Mouse (Mus musculus): ENCODE results near the gene Rpl11.
"Not testable (repeated sequence)": the region's sequence is repeated elsewhere in the genome, so short reads cannot be mapped to it uniquely, and the experiment has no call there.

Rpl11 gene

DNA sequence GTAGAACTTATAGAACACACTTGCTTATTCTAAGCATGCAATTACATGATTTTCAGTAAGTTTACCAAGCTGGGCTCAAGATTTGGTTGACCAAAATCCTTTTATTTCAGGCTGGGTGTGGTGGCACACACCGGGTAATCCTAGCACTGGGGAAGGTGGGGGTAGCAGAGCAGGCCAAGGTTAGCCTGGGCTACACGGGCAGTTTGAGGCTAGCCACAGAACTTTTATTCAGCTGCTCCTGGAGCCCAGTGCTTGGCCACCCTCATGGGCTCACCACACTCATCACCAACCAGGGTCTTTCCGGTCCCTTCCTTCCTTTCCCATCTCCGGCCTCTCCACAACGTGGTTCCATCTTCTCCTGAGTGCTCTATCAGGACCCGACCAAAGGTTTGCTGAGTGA, 17.4 kb upstream of the Rpl11 start:
- no peak for DNase-seq (ENCODE audit: low spot score in 2 of 2)

DNA sequence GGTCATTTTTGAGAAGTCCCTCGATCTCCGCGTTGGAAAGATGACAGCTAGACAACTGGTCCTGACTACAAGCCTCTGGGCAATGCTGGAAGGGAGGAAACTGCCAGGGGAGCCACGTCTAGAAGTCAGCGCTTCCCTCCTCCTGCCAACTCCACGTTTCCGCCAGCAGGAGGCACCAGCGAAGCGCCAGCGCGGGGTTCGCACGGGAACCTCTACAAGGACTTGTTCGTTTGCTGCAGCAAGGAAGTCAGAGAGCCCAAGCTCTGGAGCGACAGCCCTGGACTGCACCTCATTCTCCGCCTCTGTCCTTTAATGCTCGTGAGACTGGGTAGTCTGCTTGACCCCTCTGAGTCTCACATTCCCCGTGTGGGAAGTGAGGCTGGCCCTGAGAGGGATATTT, 16.7 kb upstream of the Rpl11 start:
- peak; percentile 73 to 88 for DNase-seq (ENCODE audit: low spot score in 2 of 2)

DNA sequence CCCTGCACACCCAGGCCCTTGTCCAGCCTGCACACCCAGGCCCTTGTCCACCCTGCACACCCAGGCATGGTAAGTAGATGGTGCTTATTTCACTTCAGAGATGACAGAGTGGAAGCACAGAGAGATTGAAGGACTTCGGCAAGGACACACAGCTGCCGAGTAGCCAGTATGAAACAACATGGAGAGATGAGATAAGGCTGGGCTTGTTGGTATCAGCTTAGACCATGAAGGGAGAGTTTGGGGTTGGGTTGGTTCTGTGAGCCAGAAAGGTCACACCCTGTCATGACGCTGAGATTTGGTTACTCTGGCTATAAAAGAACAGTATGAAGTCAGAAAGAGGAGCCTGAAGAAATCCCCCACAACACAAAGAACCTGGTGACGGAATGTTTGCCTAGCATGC, 16.1 kb upstream of the Rpl11 start:
- DNase-seq (ENCODE audit: low spot score in 2 of 2), result no peak

DNA sequence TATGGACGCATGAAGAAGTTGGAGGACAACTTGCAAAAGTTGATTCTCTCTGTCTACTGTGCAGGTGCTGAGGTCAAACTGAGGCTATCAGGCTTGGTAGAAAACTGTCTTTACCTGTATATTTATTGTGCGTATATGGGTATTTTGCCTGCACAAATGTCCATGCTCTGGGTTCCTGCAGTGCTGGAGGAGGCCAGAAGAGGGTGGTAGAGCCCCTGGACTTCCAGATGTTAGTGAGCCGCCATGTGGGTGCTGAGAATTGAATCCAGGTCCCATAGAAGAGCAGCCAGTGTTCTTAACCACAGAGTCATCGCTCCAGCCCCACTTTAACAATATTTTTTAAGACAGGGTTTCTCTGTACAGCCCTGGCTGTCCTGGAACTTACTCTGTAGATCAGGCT, 9.9 kb upstream of the Rpl11 start:
- DNase-seq (ENCODE audit: low spot score in 2 of 2), result no peak

DNA sequence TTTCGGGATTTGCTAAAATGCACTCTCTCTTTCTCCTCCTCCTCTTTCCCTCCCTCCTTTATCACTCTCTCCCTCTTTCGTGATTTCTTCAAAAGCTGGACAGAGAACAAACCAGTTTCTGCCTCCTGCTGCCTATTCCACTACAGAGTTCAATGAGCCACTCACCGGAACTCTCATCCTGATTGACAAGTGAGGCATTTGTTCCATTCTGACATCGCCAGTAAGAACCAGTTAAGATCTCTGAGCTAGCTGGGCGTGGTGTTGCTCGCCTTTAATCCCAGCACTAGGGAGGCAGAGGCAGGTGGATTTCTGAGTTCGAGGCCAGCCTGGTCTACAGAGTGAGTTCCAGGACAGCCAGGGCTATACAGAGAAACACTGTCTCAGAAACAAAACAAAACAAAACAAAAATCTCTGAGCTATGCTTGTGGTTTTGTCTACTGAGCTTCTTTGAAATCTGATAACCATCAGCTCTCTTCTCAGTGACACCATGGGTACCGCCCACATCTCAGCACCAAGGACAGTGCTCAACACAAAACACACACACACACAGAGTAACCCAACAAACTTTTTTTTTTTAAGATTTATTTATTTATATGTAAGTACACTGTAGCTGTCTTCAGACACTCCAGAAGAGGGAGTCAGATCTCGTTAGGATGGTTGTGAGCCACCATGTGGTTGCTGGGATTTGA, 6.7 kb upstream of the Rpl11 start:
- DNase-seq (ENCODE audit: low spot score in 2 of 2), result not testable (repeated sequence)

DNA sequence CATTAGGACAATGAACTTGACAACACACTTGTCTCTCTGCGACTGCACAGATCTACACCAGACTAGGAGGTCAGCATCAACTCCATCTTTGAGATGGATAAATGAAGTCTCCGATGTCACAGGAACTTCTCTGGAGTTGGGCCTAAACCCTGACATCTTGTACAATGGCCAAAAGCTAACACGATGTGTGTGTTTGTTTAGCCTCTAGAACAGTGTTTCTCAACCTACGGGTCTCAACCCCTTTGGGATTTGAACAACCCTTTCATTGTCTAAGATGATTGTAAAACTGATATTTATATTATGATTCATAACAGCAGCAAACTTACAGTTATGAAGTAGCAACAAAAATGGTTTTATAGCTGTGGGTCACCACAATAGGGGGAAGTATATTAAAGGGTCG, 4.7 kb upstream of the Rpl11 start:
- DNase-seq (ENCODE audit: low spot score in 2 of 2), result no peak

DNA sequence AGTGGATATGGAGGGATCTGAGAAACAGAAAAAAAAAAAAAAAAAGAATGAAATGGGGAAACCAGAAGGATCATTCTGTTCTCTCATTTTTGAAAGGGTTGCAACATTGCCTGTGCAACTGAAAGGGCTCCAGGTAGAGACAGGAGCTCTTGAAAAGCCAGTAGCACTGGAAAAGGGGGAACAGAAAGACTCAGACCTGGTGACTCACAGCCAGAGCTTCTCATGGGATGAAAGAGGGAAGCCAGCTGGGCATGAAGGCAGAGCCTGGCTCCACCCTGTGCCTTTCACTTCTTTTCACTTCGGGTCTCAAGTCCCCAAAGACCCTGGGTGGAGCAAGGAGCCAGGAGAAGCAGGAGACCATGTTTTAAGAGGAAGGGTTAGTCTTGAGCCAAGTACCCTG, 2.8 kb upstream of the Rpl11 start:
- DNase-seq (ENCODE audit: low spot score in 2 of 2), result no peak

DNA sequence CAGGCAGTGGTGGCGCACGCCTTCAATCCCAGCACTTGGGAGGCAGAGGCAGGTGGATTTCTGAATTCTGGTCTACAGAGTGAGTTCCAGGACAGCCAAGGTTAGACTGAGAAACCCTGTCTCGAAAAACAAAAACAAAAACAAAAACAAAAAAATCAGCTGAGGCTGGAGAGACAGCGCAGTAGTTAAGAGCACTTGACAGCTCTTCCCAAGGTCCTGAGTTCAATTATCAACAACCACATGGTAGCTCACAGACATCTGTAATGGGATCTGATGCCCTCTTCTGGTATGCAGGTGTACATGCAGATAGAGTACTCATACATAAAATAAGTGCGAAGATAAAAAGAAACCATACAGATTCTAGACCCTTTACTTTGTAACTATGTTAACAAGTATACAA, 615 bp upstream of the Rpl11 start:
- DNase-seq (ENCODE audit: low spot score in 2 of 2), result no peak

DNA sequence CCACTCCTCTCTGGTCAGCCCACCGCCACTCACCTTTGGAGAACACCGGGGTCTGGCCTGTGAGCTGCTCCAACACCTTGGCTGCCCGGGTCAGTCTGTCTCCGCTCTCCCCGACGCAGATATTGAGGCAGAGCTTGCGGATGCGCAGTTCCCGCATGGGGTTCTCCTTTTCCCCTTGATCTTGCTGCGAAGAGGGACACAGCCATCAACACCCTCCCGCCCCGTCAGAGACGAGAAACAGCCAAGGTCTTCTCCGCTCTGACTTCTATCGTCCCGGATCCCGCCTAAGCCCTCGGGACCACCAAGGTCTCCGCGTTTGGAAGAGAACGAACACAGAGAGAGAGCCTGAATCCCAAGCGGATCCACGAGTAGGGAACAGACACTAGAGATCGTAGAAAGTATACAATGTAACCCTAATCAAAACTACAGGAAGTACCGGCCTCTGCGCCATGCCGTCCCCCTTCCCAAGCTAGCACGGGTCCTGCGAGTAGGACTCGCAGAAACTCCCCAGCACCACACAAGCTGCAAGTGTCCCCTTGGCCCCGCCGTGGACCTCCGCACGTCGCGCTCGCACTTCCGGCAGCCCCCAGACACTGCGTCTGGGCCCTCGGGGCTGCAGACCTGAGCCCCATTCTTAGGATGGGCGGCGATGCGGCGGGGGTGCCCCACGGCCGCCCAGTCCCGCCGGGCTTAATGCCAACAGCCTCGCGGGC, 538 bp downstream of the Rpl11 start:
- peak; percentile 37 to 71 for DNase-seq (ENCODE audit: low spot score in 2 of 2)

DNA sequence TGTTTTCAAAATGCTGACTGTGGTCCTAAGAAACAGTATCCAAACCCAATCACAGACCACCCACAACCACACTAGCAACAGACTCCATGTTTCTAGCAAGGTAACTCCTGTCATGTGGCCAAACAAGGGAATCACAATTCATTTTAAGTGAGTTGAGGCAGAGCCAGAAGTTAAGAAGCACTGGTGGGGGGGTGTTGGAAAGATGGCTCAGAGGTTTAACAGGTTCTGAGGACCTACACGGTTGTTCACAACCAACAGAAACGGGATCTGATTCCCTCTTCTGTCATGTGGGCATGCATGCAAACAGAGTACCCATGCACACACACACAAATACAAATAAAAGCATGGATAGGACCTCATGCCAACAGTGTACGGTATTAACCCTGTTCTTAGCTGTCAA, 1.2 kb downstream of the Rpl11 start:
- no peak for DNase-seq (ENCODE audit: low spot score in 2 of 2)

DNA sequence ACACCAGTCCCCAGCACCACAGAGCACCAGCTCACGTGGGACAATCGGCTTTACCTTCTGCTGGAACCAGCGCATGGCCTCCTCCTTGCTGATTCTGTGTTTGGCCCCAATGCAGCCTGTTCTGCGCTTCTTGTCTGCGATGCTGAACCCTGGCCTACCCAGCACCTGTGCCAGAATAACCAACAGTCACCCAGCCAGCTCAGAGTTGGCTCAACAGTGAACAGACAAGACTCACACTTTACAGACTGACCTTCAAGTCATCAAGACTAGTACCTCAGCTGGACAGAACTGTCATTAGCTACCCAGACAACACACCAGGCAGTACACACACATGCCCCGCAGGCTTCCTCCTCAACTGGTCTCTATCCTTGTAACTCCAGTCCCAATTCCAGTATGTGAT, 3.0 kb downstream of the Rpl11 start:
- DNase-seq (ENCODE audit: low spot score in 2 of 2), result no peak

DNA sequence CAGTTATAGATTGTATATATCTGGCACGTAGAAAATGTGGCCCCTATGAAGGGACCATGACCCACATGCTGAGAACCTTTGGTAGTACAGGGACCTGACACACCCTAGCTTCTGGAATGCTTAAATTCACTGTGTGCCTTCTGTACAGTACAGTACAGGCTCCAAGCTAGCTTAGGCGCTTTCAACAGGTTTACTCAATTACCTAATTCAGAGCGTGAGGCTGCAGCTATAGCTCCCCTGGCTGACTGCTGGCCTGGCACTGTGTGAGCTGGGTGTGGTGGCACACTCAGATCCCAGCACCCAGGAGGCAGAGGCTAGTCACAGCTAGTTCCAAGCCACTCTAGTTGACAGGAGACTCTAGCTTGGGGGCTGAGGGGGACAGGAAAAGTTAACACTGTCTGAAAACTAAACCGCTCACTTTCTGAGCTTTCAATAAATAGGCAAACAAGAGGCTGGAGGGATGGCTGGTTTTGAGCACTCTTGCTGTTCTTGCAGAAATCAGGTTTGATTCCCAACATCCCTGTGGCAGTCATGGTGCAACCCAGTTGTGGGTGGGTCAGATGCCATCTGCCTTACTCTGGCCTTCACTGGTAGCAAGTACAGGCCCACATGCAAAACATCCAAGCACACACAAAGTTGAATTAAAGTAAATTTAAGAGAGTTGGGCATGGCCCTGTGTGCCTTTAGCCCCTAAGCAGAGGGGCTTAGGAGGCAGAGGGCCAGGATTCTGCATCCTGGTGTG, 4.8 kb downstream of the Rpl11 start:
- no peak for DNase-seq (ENCODE audit: low spot score in 2 of 2)

DNA sequence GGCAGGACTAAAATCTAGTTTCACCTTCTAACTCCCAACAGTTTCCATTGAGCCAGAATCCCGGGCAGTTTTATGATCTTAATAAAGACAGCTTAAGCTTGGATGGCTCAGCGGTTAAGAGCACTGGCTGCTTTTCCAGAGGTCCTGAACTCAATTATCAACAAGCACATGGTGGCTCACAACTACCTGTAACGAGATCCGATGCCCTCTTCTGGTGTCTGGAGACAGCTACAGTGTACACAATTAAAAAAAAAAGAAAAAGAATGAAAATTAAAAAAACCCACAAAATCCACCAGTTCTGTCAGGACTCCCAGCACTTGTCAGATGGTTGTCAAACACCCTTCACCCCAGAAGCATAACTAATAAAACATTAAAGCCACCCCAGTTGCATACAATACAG, 5.6 kb downstream of the Rpl11 start:
- no peak for DNase-seq (ENCODE audit: low spot score in 2 of 2)

DNA sequence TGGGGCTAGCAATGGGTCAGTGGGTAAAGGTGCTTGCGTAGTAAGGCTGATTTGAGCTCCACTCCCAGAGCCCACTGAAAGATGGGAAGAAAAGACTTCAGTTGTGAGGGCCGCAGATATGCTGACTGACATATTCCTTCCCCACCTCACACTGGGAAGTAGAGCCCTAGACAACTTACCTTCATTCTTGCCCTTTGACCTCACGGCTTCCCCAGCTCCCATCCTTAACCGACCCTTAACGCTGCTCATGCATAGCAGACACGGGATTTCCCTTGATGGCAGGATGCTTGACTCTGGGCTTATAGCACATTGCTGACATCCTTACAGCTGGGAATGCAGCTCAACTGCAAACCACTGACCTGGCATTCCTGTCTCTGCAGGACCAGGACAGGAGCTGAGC, 6.3 kb downstream of the Rpl11 start:
- DNase-seq (ENCODE audit: low spot score in 2 of 2), result no peak

DNA sequence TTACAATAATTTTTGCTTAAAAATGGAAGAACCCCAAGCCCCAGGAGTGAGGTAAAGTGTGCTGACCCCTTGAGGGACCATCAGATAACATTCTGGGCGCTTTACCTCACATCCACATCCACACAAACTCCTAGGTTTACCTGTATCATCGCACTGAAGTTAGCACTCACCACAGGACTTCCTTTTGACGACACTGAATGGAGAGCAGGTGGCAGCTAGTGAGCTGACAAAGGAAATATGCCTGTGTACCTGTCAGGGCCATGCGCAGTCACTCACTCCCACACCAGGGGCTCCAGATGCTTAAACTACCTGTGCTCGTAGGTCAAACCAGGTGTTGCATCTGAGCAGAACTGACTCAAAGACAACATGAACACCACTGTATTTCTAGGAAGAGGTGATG, 8.1 kb downstream of the Rpl11 start:
- no peak for DNase-seq (ENCODE audit: low spot score in 2 of 2)

DNA sequence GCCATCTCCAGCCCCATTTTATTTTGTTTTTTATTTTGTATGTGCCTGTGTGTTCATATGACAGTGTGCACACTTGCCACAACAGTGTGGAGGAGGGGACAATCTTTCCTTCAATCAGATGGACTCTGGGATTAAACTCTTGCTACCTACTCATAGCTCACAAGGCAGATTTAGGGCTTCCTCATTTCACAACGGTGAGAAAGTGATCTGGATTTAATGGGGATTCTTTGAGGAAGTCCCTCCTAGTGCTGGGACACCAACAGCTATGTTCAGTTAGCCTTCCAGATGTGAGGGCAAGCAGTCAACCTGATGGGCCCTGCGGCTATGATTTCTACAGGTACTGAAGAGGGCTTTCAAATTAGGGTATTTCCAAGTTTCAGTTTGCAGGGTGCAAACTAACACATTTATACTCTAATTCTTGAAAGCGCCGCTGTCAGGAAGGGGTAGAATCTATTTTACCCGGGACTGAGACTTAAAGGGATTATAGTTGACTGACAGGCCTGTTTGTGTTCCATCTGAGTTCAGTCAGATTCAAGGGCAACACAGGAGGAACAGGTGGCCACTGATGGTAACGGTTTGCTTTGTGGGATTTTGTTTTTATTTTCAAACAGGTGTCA, 9.3 kb downstream of the Rpl11 start:
- no peak for DNase-seq (ENCODE audit: low spot score in 2 of 2)

DNA sequence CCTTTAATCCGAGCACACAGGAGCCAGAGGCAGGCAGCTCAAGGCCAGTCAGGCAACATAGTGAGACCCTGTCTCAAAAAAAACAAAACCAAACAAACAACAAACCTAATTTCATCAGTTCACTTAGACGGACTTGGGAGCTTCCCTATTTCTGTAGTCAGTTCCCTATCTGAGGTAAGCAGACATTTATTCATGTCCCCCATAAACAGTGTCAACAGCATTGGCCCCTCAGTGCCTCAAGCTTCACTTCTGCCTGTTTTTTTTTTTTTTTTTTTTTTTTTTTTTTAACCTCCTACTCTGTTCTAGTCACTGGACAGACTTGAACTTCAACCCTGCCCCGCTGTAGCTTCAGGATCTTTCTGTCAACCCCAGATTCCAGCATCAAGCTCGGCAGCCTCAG, 18.1 kb downstream of the Rpl11 start:
- DNase-seq (ENCODE audit: low spot score in 2 of 2), result no peak

DNA sequence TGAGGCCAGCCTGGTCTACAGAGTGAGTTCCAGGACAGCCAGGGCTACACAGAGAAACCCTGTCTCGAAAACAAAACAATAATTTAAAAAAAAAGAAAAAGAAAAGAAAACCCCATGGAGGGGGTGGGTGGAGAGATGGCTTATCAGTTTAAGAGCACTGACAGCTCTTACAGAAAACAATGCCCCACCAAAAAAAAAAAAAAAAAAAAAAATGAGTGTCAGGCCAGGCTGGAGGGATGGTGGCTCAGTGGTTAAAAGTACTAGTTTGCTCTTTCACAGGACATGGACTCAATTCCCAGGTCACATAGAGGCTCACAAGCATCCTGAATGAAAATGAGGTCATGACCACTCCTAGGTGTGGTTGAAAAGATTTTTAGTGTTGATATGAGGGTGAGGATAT, 20.0 kb downstream of the Rpl11 start:
- DNase-seq (ENCODE audit: low spot score in 2 of 2), result no peak

DNA sequence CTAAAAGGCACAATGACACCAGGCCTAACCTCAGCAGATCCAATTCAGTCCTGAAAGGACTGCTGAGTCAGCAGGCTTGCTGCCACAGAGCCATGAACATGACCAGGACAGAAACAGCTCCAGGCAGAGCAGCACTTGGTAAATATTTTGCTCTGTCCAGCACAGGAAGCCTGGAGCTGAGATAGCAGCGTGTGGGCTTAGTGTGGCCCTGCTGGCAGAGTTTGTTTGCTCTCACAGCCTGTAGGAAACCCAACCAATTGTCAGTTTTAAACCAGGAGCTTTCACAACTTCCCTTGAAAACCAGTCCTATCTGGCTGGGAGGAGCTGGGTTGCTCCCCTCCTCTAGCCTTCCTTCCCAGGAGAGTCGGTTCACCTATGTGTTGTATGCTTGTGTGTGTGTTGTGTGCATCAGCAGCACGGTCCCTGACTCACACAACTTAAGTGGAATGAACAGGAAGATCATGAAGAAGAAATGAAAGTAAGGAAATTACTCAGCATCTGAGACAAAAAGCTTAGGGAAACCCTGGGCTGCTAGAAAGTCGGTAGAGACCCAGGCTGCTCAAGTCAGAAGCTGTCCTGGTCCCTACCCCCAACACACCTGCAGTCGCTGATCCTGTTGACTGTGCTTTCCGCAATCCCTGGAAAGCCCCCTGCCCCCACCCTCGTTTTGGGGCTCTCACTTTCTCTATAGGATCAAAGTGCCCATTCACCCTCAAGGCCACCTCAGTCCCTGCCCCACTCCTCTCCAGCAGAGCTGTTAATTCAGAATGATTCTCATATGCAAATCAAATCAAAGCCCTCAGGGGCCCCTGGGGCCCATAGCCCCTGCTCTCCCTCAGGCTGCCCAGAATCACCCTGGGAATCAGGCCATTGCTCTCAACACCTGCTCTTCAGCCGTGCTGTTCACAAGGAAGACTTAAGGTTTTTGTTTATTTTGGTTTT, 22.0 kb downstream of the Rpl11 start:
- no peak for DNase-seq (ENCODE audit: low spot score in 2 of 2)

DNA sequence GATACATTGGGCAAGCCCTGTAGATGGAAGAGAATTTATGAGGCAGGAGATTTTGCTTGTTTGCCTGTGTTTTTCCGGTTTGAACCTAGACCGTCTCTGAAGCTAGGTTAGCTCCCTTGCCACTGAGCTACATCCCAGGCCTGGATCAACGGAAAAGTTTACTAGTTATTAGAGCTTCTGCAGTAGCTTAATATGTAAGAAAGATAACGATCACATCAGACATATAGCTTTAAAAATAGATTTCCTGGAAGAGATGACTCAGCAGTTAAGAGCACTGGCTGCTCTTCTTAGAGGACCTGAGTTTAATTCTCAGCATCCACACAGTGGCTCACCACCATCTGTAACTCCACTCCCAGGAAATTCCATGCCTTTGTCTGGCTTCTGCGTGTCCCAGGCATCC, 24.5 kb downstream of the Rpl11 start:
- DNase-seq (ENCODE audit: low spot score in 2 of 2), result no peak

DNA sequence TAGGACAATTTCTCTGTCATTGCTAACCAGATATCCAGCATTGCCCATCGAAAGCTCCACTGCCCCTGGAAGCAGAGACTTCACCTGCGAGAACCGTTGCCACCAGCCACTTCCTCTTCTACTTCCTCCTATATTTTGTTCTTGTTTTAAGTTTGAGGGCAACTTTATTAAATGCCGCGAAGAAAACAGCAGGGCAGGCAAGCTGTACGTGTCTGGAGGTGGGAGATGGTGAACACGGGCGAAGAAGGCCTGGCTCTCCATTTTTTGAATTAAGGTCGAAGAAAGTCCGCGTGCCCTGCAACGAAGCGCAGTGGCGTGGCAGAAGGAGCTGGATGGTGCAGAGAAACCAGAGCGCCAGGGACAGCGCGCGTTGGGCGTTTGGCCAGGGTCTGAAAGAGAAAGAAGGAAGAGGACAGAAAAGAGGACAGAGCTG, 25.1 kb downstream of the Rpl11 start:
- DNase-seq (ENCODE audit: low spot score in 2 of 2), result peak; percentile 26 to 72

All from spleen, postnatal 4 days (tissue).